ENCODE assay signal across 12 mouse cellular contexts in genomic region chr13:38615656-38616055, GRCm38 (mm10).
"Had no signal": no experiment of that assay in that cellular context is flagged by ENCODE, and none has a peak within 500 bp of the region (broad histone marks: within the 10 kb centered on the region; RNA-seq: fewer than 3 reads in every experiment).

No protein-coding gene starts in this region.

- H3K4me3 ChIP-seq: limb, embryonic 13.5 days; midbrain, embryonic 15.5 days; neural tube, embryonic 12.5 days; stomach, embryonic 15.5 days had no signal

- H3K4me2 ChIP-seq: limb, embryonic 13.5 days; midbrain, embryonic 11.5 days; midbrain, embryonic 15.5 days; neural tube, embryonic 12.5 days; stomach, embryonic 15.5 days had no signal

- DNase-seq: kidney, adult 11 months; kidney, adult 9 months; kidney, postnatal 14 days; left cerebral cortex, postnatal 4 days; lung, adult 18-20 months; thymus, adult 2 months; thymus, postnatal 25 days had no signal

- H3K36me3 ChIP-seq: midbrain, embryonic 15.5 days had no signal

- H3K9ac ChIP-seq: limb, embryonic 13.5 days; midbrain, embryonic 15.5 days; neural tube, embryonic 12.5 days; stomach, embryonic 15.5 days had no signal

- H3K9me3 ChIP-seq: midbrain, embryonic 15.5 days; neural tube, embryonic 12.5 days; stomach, embryonic 15.5 days had no signal

- H3K27me3 ChIP-seq: limb, embryonic 13.5 days; midbrain, embryonic 15.5 days; neural tube, embryonic 12.5 days; stomach, embryonic 15.5 days had no signal

- H3K27ac ChIP-seq: limb, embryonic 13.5 days; midbrain, embryonic 15.5 days; neural tube, embryonic 12.5 days; stomach, embryonic 15.5 days had no signal

- ATAC-seq: midbrain, embryonic 15.5 days had no signal

- H3K4me1 ChIP-seq: limb, embryonic 13.5 days; midbrain, embryonic 15.5 days; neural tube, embryonic 12.5 days had no signal
